Mouse (Mus musculus) embryonic fibroblast, embryonic 13.5 days (primary cell): ENCODE measurements at regions not wholly inside any gene's neighbourhood (a gene's known extent, or its start where the extent isn't known, plus 50 kb on each side); places are given as distances from the start of the nearest gene placed in this dataset.

ENCODE experiments used
- CTCF ChIP-seq: IDR thresholded peaks from 2 replicates; pipeline ENCODE4 v1.5.1; 2011; ENCODE audit warnings: mild to moderate bottlenecking, control low read depth, low read length, moderate library complexity, borderline replicate concordance; ENCODE audit not compliant: insufficient read depth
- POLR2A ChIP-seq: IDR thresholded peaks from 2 replicates; pipeline ENCODE4 v1.6.1; 2011; ENCODE audit warnings: low read depth, mild to moderate bottlenecking, control low read depth, low read length, moderate library complexity

GRCm38 (mm10) chr16:95798582-95798981 lies 96.7 kb downstream of the Ets2 start:
- no peak for TF ChIP-seq CTCF
- no peak for TF ChIP-seq POLR2A
